Mouse (Mus musculus) neural tube, embryonic 11.5 days (tissue): Measurements from ENCODE around the gene Slc43a3. TPM values are rescaled to one million over a fixed set of nuclear protein-coding genes. Genes with fewer than 3 reads are reported as not detected.

Source experiments
- ATAC-seq: fragments of 200-750 bp; cut with Nextera tagmentation; 2 replicates; pipeline ENCODE4 v1.8.0; 2017; ENCODE audit warnings: moderate number of reproducible peaks, mild to moderate bottlenecking, moderate TSS enrichment, moderate library complexity; ENCODE audit not compliant: insufficient read depth, low FRiP score, low TSS enrichment
- DNase-seq: peaks from one replicate; pipeline ENCODE4 v3.0.0-alpha.2; 2015; ENCODE audit warnings: low spot score
- H3K27ac ChIP-seq: fragments of 300-500 bp; sonication (generic); 2 replicates; pipeline ENCODE4 v1.5.1; 2014; ENCODE audit warnings: low read depth, mild to moderate bottlenecking, low read length
- H3K27me3 ChIP-seq: fragments of 300-500 bp; sonication (generic); 2 replicates; pipeline ENCODE4 v1.6.1; 2014; ENCODE audit warnings: mild to moderate bottlenecking, low read length, mixed read lengths; ENCODE audit not compliant: control insufficient read depth, insufficient read depth
- H3K36me3 ChIP-seq: fragments of 300-500 bp; sonication (generic); 2 replicates; pipeline ENCODE4 v1.6.1; 2014; ENCODE audit warnings: mild to moderate bottlenecking, low read length, moderate library complexity, mixed read lengths; ENCODE audit not compliant: control insufficient read depth, insufficient read depth
- H3K4me1 ChIP-seq: fragments of 300-500 bp; sonication (generic); 2 replicates; pipeline ENCODE4 v1.6.1; 2014; ENCODE audit warnings: low read length, mixed read lengths; ENCODE audit not compliant: control insufficient read depth, insufficient read depth
- H3K4me2 ChIP-seq: fragments of 300-500 bp; sonication (generic); 2 replicates; pipeline ENCODE4 v1.6.1; 2014; ENCODE audit warnings: low read depth, mild to moderate bottlenecking, moderate library complexity
- H3K4me3 ChIP-seq: fragments of 300-500 bp; sonication (generic); 2 replicates; pipeline ENCODE4 v1.5.1; 2014; ENCODE audit warnings: low read depth, low read length
- H3K9ac ChIP-seq: fragments of 300-500 bp; sonication (generic); 2 replicates; pipeline ENCODE4 v1.6.1; 2014; ENCODE audit warnings: mild to moderate bottlenecking, low read length
- H3K9me3 ChIP-seq: fragments of 300-500 bp; sonication (generic); 2 replicates; pipeline ENCODE4 v1.6.1; 2016; ENCODE audit warnings: low read length; ENCODE audit not compliant: control insufficient read depth
- WGBS: fragments of 180-500 bp; shearing (Covaris S2); extraction: QIAGEN DNeasy Blood & Tissue Kit; methylation state at CpG from one replicate; pipeline ENCODE4 v1.1.7; 2014; 5-methylcytosine and 5-hydroxymethylcytosine counted together
- polyA plus RNA-seq: library from polyadenylated mRNA; unstranded; fragments of >200 nt; fragmentation: Nextera tagmentation; extraction: Ambion mirVana; gene quantifications from 2 replicates; pipeline ENCODE4 v1.2.1, GENCODE M21; 2014

Gene Slc43a3
- polyA plus RNA-seq, 1 experiment from 2014 or later, result 23.1 TPM

DNA sequence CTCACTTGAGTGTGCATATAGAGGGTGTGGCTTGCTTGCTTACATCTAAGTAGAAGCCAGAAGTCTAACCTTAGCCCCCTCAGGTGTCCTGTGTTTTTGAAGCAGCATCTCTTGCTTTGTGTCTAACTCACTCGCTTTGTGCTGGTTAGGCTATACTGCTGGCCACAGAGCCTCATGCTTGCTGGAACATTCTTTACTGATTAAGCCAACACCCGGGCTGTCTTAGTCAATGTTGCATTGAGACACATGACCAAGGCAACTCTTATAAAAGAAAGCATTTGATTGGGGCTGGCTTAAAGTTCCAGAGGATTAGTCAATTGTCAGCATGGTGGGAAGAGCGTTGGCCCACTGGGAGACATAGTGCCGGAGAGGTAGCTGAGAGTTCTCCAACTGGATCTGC is 5.4 kb downstream of the Slc43a3 start:
- WGBS, result 93% methylated on average over 4 of the region's 4 CpGs

DNA sequence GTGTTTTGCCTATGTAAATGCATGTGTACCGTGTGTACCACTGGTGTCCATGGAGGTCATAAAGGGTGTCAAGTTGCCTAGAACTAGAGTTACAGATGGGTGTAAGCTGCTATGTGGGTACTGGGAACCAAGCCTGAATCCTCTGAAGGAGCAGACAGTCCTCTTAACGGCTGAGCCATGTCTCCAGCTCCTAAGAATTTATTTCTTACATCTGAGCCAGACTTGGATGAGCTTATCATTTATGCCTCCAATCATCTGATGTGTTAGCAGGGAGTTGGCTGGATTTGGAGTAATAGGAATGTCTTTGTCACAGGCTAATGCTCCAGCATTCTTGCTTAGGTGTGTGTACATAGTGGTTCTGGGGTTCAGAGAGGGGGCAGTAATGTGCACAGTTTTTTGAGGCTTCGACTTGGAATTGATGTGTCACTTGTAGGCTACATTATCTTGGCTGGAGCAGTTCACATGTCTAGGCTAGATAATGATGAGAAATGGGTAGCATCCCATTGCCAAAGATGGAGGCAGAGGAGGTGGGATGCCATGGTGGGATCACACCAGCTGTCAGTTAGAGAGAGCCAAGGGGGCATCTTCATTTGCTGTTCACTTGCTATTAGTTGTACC is 10.9 kb downstream of the Slc43a3 start:
- ATAC-seq (no peak), DNase-seq (no peak)
- Histone ChIP-seq H3K4me3 (no peak overlapping the region), H3K36me3 (no peaks in the 10 kb centered on the region), H3K27me3 (no peaks in the 10 kb centered on the region), H3K9ac (no peak overlapping the region), H3K9me3 (no peaks in the 10 kb centered on the region), H3K4me2 (no peak overlapping the region), H3K27ac (no peak overlapping the region), H3K4me1 (no peaks in the 10 kb centered on the region)
- WGBS, result 86% methylated on average over 3 of the region's 3 CpGs

More for the DNA sequence above, 5.4 kb downstream of the Slc43a3 start:
- Histone ChIP-seq H3K27me3 (no peaks in the 10 kb centered on the region), H3K9ac (no peak overlapping the region), H3K27ac (no peak overlapping the region), H3K36me3 (no peaks in the 10 kb centered on the region), H3K4me2 (no peak overlapping the region), H3K4me3 (no peak overlapping the region), H3K4me1 (0 out of 2 replicates have a peak, but pooled peaks cover 3% of the 10 kb centered on the region), H3K9me3 (no peaks in the 10 kb centered on the region)
- DNase-seq (no peak), ATAC-seq (no peak)

DNA sequence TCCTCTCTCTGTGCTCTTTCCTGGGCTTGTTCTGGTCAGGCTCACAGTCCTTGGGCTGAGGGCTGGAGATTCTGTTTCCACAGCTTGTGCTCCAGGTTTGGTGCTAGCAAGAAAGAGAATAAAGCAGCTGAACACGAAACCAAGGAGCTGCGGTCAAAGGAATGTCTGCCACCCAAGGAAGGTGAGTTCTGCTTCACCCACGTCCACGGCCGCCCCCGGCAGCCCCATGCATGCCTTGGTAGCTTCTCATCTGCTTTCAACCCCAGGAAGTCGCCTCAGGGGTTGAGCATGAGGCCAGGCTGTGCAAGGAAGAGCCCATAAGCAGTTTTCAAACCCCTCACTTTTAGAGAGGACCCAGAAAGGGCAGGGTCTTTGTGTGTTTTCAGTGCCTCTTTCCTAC is 11.9 kb downstream of the Slc43a3 start:
- no peak overlapping the region for H3K27ac ChIP-seq
- H3K4me2 ChIP-seq, result no peak overlapping the region
- H3K36me3 ChIP-seq, result no peaks in the 10 kb centered on the region
- H3K4me3 ChIP-seq, result no peak overlapping the region
- no peak overlapping the region for H3K9ac ChIP-seq
- ATAC-seq (no peak), DNase-seq (no peak)
- no peaks in the 10 kb centered on the region for H3K9me3 ChIP-seq
- no peaks in the 10 kb centered on the region for H3K4me1 ChIP-seq
- 87% methylated on average over 7 of the region's 7 CpGs for WGBS
- no peaks in the 10 kb centered on the region for H3K27me3 ChIP-seq

- H3K36me3 ChIP-seq, result no peaks in the 10 kb centered on the region
- 85% methylated on average over 2 of the region's 2 CpGs for WGBS
- ATAC-seq, result no peak
Observed at GRCm38 (mm10) chr2:84948721-84949120, 12.3 kb downstream of the Slc43a3 start.

GRCm38 (mm10) chr2:84951027-84951426 is 14.6 kb downstream of the Slc43a3 start:
- Histone ChIP-seq H3K4me2 (no peak overlapping the region), H3K4me3 (no peak overlapping the region), H3K27ac (no peak overlapping the region), H3K36me3 (no peaks in the 10 kb centered on the region), H3K9me3 (no peaks in the 10 kb centered on the region), H3K4me1 (no peaks in the 10 kb centered on the region), H3K9ac (no peak overlapping the region), H3K27me3 (no peaks in the 10 kb centered on the region)
- 93% methylated on average over 8 of the region's 8 CpGs for WGBS
- DNase-seq, result no peak
- no peak for ATAC-seq

More at GRCm38 (mm10) chr2:84948721-84949120, 12.3 kb downstream of the Slc43a3 start:
- Histone ChIP-seq H3K27me3 (no peaks in the 10 kb centered on the region), H3K4me1 (no peaks in the 10 kb centered on the region), H3K4me2 (no peak overlapping the region), H3K9me3 (no peaks in the 10 kb centered on the region), H3K27ac (no peak overlapping the region), H3K4me3 (no peak overlapping the region), H3K9ac (no peak overlapping the region)
- DNase-seq, result no peak

DNA sequence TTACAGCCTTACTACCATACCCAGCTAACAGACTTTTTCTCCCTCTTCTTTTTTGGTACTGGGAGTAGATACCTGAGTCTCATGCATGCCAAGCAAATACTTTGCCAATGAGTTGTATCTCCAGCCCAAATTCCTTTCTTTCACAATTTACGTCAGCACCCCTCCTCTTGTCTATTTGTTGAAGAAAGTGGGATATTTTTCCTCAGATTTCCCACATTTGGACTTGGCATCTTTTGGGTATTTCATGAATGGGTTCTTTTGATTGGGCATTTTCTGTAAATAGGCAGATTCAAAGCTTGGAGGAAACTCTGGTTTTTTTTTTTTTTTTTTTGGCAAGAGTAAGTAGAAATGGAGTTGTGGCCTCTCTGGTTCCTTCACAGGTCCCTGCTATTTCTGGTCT is 15.9 kb downstream of the Slc43a3 start:
- Histone ChIP-seq H3K36me3 (no peaks in the 10 kb centered on the region), H3K4me3 (no peak overlapping the region), H3K9ac (no peak overlapping the region), H3K27ac (no peak overlapping the region), H3K4me2 (no peak overlapping the region), H3K27me3 (no peaks in the 10 kb centered on the region), H3K4me1 (no peaks in the 10 kb centered on the region), H3K9me3 (no peaks in the 10 kb centered on the region)
- DNase-seq, result no peak
- WGBS, result 87% methylated on average over 1 of the region's 1 CpGs
- no peak for ATAC-seq

- DNase-seq (no peak), ATAC-seq (no peak)
- no peaks in the 10 kb centered on the region for H3K27me3 ChIP-seq
- 84% methylated on average over 4 of the region's 4 CpGs for WGBS
- H3K4me3 ChIP-seq, result no peak overlapping the region
- H3K9me3 ChIP-seq, result no peaks in the 10 kb centered on the region
- no peak overlapping the region for H3K27ac ChIP-seq
- no peaks in the 10 kb centered on the region for H3K36me3 ChIP-seq
- H3K4me1 ChIP-seq, result no peaks in the 10 kb centered on the region
- no peak overlapping the region for H3K9ac ChIP-seq
- no peak overlapping the region for H3K4me2 ChIP-seq
Observed at GRCm38 (mm10) chr2:84952693-84953092, 16.3 kb downstream of the Slc43a3 start.

DNA sequence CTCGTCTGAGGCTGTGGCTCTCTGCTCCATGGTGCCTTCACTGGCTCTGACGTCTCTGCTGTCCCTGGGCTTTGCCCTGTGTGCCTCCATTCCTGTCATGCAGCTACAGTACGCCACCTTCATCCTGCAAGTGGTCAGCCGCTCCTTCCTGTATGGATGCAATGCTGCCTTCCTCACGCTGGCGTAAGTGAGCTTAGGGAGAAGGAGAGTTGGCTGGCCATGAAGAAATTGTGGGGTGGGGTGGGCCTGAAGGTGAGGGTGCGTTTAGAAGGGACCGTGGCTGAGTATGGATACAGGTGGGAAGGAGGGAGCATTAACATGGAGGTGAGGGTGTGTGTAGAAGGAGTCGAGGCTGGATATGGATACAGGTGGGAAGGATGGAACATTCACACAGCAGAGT is 19.1 kb downstream of the Slc43a3 start:
- Histone ChIP-seq H3K36me3 (no peaks in the 10 kb centered on the region), H3K4me2 (no peak overlapping the region), H3K9ac (no peak overlapping the region), H3K27ac (no peak overlapping the region), H3K4me3 (no peak overlapping the region), H3K4me1 (no peaks in the 10 kb centered on the region), H3K9me3 (no peaks in the 10 kb centered on the region), H3K27me3 (no peaks in the 10 kb centered on the region)
- no peak for ATAC-seq
- no peak for DNase-seq
- WGBS, result 88% methylated on average over 9 of the region's 9 CpGs

DNA sequence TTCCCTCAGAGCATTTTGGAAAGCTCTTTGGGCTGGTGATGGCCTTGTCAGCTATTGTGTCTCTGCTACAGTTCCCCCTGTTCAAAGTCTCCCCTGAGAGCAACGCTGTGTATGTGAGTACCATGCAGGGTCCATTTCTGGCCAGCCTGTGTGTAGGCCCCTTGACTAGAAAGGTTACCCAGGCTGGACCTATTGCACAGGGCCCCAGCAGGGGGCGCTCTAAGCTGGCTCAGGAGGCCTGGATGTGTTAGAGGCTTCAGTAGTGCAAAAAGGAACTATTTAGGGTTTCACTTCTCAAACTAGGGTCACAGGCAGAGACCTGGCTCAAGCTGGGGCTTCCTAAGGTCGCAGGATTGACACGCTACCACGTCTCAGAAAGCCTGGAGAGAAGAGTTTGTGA is 19.9 kb downstream of the Slc43a3 start:
- no peak overlapping the region for H3K27ac ChIP-seq
- H3K9ac ChIP-seq, result no peak overlapping the region
- 61% methylated on average over 5 of the region's 5 CpGs for WGBS
- peak; percentile 65 for ATAC-seq
- H3K4me1 ChIP-seq, result no peaks in the 10 kb centered on the region
- no peak overlapping the region for H3K4me3 ChIP-seq
- no peaks in the 10 kb centered on the region for H3K9me3 ChIP-seq
- H3K36me3 ChIP-seq, result no peaks in the 10 kb centered on the region
- no peaks in the 10 kb centered on the region for H3K27me3 ChIP-seq
- no peak overlapping the region for H3K4me2 ChIP-seq
- peak; percentile 61 for DNase-seq
